Mouse (Mus musculus): ENCODE data around the gene Npb. TPM values are rescaled to one million over a fixed set of nuclear protein-coding genes. Genes with fewer than 3 reads are reported as not detected.

The Npb gene
- polyA plus RNA-seq, 1 experiment: 24.6 TPM

DNA sequence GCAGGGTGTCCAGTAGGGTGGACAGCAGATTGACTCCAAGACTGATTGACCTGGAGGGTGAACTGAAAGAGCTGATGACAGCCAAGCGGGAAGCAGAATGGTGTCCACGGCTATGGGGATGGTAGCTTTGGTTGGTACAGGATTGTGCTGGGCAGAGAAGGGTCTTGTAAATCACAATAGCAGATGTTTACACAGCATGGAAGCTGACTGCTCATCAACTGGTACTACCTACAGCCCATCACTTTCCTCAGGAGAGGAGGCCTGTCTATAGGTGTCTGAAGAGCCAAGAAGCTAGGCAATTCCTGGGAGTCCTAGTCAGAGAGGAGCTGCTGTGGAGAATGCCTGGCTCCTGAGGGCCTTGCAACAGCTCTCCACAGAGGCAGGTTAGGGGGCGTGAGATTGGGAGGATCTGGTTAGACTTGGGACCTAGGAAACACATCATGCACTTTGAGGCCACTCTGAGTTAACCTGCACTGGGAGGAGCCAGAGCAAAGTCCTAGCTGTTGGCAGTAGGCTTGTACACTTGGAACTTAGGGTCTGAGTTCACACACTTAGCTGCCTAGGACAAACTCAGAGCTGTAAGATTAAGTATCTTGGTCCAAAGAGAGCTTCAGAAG is 31.8 kb upstream of the Npb start:
- H3K27me3 ChIP-seq (ENCODE audit: control insufficient read depth, insufficient read depth, low read length): no peaks in the 10 kb centered on the region
- no peak for TF ChIP-seq CTCF (IDR thresholded peaks at IDR 0.05; ENCODE audit: control insufficient read depth, insufficient read depth, insufficient replicate concordance, low read depth, low read length)
- TF ChIP-seq POLR2A (IDR thresholded peaks at IDR 0.05; ENCODE audit: control insufficient read depth, low read depth, low read length): no peak
- H3K36me3 ChIP-seq (ENCODE audit: control insufficient read depth, insufficient read depth, low read length): peaks cover 3% of the 10 kb centered on the region; the same call in 1 of the 2 replicates
- no peak overlapping the region for H3K27ac ChIP-seq (ENCODE audit: control insufficient read depth, insufficient read depth, low read depth, low read length)
- H3K4me3 ChIP-seq (ENCODE audit: control insufficient read depth, low read depth, low read length): no peak overlapping the region
- H3K4me1 ChIP-seq (ENCODE audit: control insufficient read depth, insufficient read depth, low read length): peaks cover 27% of the 10 kb centered on the region

- H3K36me3 ChIP-seq (ENCODE audit: control insufficient read depth, insufficient read depth, low read length): peaks cover 3% of the 10 kb centered on the region; the same call in 1 of the 2 replicates
- no peak overlapping the region for H3K4me3 ChIP-seq (ENCODE audit: control insufficient read depth, low read depth, low read length)
- no peaks in the 10 kb centered on the region for H3K27me3 ChIP-seq (ENCODE audit: control insufficient read depth, insufficient read depth, low read length)
- peaks cover 22% of the 10 kb centered on the region for H3K4me1 ChIP-seq (ENCODE audit: control insufficient read depth, insufficient read depth, low read length)
- H3K27ac ChIP-seq (ENCODE audit: control insufficient read depth, insufficient read depth, low read depth, low read length): no peak overlapping the region
- TF ChIP-seq CTCF (IDR thresholded peaks at IDR 0.05; ENCODE audit: control insufficient read depth, insufficient read depth, insufficient replicate concordance, low read depth, low read length) (no peak), POLR2A (IDR thresholded peaks at IDR 0.05; ENCODE audit: control insufficient read depth, low read depth, low read length) (no peak)
These were observed 30.9 kb upstream of the Npb start for GRCm38 (mm10) chr11:120577211-120578023.

DNA sequence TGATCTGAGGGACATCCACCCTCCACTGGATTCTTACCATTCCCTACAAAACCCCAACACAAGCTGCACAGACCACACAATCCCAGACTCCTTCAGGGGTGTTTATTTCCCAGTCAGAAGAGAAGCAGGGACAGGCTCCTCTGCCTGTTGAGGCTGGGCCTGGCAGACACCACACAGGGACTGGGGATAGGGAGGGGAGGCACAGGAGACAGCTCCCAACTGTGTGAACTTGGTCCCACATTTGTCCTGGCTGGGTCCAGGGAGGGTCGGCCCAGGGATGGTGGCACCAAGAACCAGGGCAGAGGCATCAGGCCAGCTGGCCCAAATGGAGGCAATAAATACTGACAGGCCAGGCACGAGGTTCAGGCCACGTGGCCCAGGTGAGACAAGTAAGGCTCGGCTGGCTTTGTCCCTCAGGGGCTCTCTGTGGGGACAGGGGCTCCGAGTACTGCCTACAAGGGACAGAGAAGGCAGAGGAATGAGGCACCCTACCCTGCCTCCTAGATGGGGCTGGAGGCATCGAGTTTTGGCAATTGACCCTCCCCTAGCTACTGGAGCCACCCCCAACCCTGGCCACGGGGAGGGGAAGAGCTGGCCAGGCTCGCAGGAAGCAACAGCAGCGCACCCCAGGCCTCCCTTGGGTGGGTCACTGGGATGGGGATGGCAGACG is 30.1 kb upstream of the Npb start:
- Histone ChIP-seq H3K4me1 (ENCODE audit: control insufficient read depth, insufficient read depth, low read length) (peaks cover 22% of the 10 kb centered on the region), H3K4me3 (ENCODE audit: control insufficient read depth, low read depth, low read length) (no peak overlapping the region), H3K27ac (ENCODE audit: control insufficient read depth, insufficient read depth, low read depth, low read length) (no peak overlapping the region), H3K36me3 (ENCODE audit: control insufficient read depth, insufficient read depth, low read length) (peaks cover 3% of the 10 kb centered on the region; the same call in 1 of the 2 replicates), H3K27me3 (ENCODE audit: control insufficient read depth, insufficient read depth, low read length) (no peaks in the 10 kb centered on the region)
- TF ChIP-seq POLR2A (IDR thresholded peaks at IDR 0.05; ENCODE audit: control insufficient read depth, low read depth, low read length) (no peak), CTCF (IDR thresholded peaks at IDR 0.05; ENCODE audit: control insufficient read depth, insufficient read depth, insufficient replicate concordance, low read depth, low read length) (no peak)

GRCm38 (mm10) chr11:120578694-120579243 is 29.5 kb upstream of the Npb start:
- Histone ChIP-seq H3K27ac (ENCODE audit: control insufficient read depth, insufficient read depth, low read depth, low read length) (no peak overlapping the region), H3K36me3 (ENCODE audit: control insufficient read depth, insufficient read depth, low read length) (peaks cover 3% of the 10 kb centered on the region; the same call in 1 of the 2 replicates), H3K4me1 (ENCODE audit: control insufficient read depth, insufficient read depth, low read length) (peaks cover 21% of the 10 kb centered on the region), H3K27me3 (ENCODE audit: control insufficient read depth, insufficient read depth, low read length) (no peaks in the 10 kb centered on the region), H3K4me3 (ENCODE audit: control insufficient read depth, low read depth, low read length) (no peak overlapping the region)
- TF ChIP-seq POLR2A (IDR thresholded peaks at IDR 0.05; ENCODE audit: control insufficient read depth, low read depth, low read length) (no peak), CTCF (IDR thresholded peaks at IDR 0.05; ENCODE audit: control insufficient read depth, insufficient read depth, insufficient replicate concordance, low read depth, low read length) (no peak)

- Histone ChIP-seq H3K36me3 (ENCODE audit: control insufficient read depth, insufficient read depth, low read length) (peaks cover 3% of the 10 kb centered on the region; the same call in 1 of the 2 replicates), H3K4me3 (ENCODE audit: control insufficient read depth, low read depth, low read length) (no peak overlapping the region), H3K4me1 (ENCODE audit: control insufficient read depth, insufficient read depth, low read length) (peaks cover 18% of the 10 kb centered on the region), H3K27ac (ENCODE audit: control insufficient read depth, insufficient read depth, low read depth, low read length) (no peak overlapping the region), H3K27me3 (ENCODE audit: control insufficient read depth, insufficient read depth, low read length) (no peaks in the 10 kb centered on the region)
- TF ChIP-seq POLR2A (IDR thresholded peaks at IDR 0.05; ENCODE audit: control insufficient read depth, low read depth, low read length) (no peak), CTCF (IDR thresholded peaks at IDR 0.05; ENCODE audit: control insufficient read depth, insufficient read depth, insufficient replicate concordance, low read depth, low read length) (peak; percentile 72)
These were observed 28.8 kb upstream of the Npb start for GRCm38 (mm10) chr11:120579316-120580107.

DNA sequence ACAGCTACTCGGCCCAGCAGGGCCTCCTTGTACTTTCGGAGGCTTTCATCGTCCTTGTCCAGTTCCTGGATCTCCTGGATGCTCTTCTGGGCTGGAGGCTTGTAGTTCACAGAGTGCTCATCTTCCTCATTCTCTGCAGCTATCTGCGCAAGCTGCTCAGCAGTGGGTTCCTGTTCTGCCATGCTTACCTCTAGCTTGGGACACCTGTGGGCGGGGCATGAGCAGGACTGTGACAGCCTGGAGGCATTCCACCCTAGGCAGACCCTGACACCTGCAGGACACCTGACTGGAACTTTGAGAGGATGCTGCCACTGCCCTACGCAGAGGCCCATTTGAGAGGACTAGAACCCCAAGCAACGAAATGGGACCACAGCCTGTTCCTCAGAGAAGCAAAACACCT is 28.1 kb upstream of the Npb start:
- no peak for TF ChIP-seq CTCF (IDR thresholded peaks at IDR 0.05; ENCODE audit: control insufficient read depth, insufficient read depth, insufficient replicate concordance, low read depth, low read length)
- TF ChIP-seq POLR2A (IDR thresholded peaks at IDR 0.05; ENCODE audit: control insufficient read depth, low read depth, low read length): no peak
- no peak overlapping the region for H3K27ac ChIP-seq (ENCODE audit: control insufficient read depth, insufficient read depth, low read depth, low read length)

More for the DNA sequence above, 28.1 kb upstream of the Npb start:
- H3K27me3 ChIP-seq (ENCODE audit: control insufficient read depth, insufficient read depth, low read length): no peaks in the 10 kb centered on the region
- H3K36me3 ChIP-seq (ENCODE audit: control insufficient read depth, insufficient read depth, low read length): peaks cover 3% of the 10 kb centered on the region; the same call in 1 of the 2 replicates
- H3K4me3 ChIP-seq (ENCODE audit: control insufficient read depth, low read depth, low read length): peak overlapping the region; percentile 90; the same call in 1 of the 2 replicates
- H3K4me1 ChIP-seq (ENCODE audit: control insufficient read depth, insufficient read depth, low read length): peaks cover 18% of the 10 kb centered on the region

All from testis, adult 2 months (tissue).